Mouse (Mus musculus) spleen, adult 12 weeks (tissue): ENCODE measurements around the gene Serpina1e.

Experiments used
- DNase-seq: peaks from one replicate; pipeline ENCODE4 v3.0.0; 2022; ENCODE audit warnings: low spot score

Serpina1e gene

DNA sequence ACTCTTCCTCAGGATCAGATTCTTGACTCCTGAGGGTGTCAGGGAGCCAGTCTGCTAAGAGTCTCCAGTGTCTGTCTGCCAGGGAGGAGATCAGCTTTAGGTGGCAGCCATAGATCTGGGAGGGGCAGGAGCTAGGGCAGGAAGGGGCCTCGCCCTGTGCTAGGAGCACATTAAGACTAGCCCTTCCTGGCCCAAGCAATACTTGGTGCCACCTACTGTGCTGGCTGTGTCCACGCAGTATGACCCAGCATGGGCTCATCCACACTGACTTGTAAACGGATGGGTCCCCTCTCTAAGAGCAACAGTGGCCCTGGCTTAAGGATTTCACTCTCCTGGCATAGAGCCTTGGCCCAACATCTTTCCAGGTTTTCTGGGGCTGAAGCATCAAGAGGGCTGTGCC lies at the start of gene Serpina1e:
Gene Serpina1e, minus strand, starts transcription at position 178 of the 400 bp plus-strand sequence.
- DNase-seq = no peak

DNA sequence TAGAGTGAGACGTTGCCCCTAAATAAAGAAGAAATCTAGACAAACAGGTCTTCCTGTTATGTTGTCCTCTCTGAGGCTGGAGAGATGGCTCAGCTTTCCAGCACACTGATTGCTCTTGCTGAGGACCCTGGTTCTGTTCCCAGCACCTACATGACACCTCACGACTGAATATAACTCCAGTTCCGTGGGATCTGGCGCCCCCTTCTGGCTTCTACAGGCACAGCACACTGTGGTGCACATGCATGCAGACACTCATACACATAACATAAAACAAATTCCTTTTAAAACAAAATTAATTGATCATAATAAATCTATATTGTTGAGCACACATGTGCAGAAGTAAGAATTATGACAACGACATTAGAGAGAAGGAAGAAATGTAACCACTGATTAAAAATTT lies 45.9 kb upstream of the Serpina1e start:
- DNase-seq = no peak

DNA sequence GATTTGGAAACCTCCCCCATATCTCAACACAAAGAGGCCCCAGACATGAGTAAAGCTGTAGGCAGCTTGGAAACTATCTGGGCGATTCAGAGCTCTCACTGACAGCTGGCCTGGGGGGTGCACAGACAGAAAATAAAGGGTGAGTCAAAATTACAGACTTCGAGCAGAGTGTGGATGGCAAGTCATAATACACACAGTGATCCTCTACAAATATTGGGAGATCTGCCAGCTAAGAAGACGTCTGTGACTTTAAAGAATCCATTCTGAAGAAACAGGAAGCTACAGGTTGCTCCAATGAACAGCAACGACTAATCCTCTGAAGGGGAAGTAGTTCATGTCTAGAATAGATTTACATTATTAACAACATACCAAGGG lies 44.5 kb upstream of the Serpina1e start:
- no peak for DNase-seq

DNA sequence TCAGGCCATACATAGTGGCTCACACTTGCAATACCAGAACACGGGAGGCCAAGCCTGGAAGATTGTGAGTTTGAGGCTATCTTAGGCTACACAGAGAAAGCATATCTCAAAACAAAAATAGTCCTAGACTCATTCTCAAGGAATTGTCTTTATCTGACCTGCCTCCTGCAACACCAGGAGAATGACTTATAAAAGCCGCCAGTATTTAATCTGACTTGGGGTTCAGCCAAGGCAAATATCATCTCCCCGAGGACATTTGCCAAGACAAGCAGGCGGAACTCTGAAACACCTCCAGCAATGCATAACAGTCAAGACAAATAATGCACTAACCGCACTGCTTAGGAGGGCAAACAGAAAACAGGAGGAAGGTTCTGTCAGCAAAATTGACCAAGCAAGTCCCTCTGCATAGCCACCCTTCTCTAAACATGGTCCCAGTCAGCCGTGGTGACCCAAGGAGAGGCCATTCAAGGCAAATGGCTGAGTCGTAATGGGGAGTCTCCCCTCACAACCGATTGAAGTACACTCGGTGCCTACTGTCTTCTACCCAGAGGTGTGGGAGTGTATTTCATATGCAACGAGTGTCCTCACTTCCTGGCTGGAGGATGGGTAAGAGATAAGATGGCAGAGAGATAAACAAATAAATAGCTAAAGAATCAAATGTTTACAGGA lies 43.9 kb upstream of the Serpina1e start:
- DNase-seq = no peak

DNA sequence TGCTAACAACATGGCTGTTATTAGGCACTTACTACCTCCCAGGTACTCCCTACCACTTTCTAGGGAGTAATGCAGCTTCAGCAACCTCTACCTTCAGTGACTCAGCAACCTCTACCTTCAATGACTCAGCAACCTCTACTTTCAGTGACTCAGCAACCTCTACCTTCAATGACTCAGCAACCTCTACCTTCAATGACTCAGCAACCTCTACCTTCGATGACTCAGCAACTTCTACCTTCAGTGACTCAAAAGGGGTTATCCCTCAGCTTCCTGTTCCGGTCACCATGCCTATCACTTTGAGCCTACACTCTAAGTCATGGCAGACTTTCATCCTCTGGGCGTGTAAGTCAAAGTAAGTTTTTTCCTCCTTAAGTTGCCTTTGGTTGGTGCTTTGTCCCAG lies 41.8 kb upstream of the Serpina1e start:
- DNase-seq = no peak

DNA sequence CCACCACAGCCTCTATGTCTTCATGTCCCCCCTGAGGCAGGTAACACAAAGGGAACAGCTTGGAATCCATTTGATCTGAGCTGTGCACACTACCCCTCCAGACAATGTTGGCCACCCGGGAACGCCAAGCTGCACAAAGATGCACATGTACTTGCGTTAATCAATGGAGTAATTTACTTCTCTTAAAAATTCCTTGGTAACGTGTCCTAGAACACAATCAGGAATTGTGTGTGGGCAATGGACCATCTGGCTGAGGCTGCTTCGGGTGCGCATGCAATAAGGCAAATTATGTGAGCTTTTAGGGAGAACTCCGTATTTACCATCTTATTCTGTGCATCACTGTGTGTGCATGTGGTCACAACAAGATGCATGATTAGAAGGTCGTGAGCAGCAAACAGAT lies 40.8 kb upstream of the Serpina1e start:
- DNase-seq = no peak

DNA sequence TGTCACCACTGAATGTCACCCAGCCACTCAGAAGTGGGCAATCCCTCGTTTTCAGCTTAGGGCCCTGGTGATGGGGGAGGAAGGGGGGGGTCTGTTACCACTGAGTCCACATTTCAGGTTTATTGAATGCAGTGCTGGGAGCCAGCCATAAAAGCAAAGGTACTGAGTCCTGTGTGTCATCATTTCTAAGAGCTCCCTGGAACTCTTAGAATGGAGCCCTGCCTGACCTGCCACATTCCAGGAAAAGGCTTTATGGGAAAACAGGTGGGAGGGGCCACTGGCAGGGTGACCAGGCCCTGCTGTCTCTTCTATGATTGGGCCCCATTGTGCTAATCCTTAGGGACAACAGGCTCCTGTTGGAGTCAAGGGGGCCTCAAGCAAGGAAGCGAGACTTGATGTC lies 37.7 kb upstream of the Serpina1e start:
- no peak for DNase-seq

DNA sequence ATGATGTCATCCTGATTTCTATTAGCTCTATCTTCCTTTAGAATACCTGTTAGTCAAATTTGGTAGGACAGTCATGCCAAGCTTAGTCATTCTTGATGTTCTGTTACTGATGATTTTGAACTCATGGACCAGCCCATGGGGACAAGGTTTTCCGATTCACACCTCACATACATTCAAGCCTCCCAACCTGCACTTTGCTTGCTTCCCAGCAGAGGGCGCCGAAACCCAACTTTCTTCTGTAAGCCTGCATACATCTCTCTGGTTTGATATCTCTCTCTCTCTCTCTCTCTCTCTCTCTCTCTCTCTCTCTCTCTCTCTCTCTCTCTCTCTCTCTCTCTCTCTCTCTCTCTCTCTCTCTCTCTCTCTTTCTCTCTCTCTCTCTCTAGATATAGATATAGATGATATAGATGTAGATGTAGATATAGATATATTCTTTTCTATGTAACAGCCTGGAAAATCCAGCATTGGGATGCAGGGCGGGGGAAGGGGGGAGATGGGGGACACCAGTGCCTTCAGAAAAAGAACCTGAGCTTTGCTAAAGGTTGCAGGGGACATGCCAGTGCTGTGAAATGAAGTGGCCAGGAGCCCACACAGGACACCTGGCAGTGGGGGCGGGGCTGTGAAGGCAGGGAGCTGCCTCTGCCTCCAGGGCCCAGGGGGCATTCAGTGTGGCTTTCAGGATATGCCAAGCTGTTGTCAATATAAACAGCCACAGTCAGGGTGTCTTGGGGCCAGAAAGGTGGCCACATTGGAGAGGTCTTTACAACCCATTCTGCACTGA lies 36.7 kb upstream of the Serpina1e start:
- no peak for DNase-seq

DNA sequence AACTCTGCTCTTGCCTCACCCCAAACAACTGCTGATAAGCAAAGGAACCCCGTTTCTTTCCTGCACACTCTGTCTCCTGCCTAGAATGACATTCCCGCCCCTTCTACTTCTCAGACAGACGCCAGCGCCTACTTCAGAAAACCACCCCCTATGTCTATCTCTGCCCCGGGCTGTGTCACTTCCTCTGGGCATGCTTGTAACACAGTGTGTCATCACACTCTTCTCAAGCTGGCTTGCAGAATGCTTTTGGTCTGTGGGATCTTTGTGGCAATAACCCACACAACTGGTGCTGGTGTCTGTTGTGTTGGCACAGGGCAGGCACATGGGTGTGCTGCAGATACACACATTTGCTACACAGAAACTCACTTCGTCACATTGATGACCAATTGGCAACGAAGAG lies 34.2 kb upstream of the Serpina1e start:
- DNase-seq = no peak

DNA sequence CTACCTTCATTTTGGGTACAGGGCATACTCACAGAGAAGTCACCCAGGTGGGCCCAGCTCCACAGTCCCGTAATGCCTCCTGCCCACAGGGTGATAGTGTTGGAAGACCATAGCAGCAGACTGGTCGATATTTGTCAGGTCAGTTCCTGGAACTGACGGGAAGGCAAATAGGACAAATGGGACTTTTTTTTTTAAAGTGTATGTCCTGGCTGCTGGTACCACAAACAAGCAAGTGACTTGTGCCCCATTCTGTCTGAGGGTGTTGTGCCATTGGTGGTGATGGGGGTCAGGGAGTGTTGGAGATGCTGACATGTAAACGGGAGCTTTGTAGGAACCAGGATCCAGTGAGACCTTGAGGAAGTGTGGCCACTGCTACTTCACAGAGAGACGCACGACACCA lies 31.1 kb upstream of the Serpina1e start, which contains the start of gene Serpina11:
Gene Serpina11, minus strand, starts transcription at position 101 of the 400 bp plus-strand sequence.
- no peak for DNase-seq

DNA sequence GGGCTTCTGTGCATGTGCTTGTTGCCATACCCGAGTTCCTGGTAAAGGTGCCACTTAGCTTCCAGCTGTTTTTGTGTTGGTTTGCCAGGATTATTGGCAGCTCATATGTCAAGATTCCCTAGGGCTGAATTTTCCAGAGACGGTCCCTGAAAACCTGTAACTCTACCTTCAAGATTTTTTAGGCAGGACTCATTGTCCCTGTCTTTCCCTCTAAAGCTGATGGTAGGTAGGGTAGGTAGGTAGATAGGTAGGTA lies 30.7 kb upstream of the Serpina1e start:
- no peak for DNase-seq

DNA sequence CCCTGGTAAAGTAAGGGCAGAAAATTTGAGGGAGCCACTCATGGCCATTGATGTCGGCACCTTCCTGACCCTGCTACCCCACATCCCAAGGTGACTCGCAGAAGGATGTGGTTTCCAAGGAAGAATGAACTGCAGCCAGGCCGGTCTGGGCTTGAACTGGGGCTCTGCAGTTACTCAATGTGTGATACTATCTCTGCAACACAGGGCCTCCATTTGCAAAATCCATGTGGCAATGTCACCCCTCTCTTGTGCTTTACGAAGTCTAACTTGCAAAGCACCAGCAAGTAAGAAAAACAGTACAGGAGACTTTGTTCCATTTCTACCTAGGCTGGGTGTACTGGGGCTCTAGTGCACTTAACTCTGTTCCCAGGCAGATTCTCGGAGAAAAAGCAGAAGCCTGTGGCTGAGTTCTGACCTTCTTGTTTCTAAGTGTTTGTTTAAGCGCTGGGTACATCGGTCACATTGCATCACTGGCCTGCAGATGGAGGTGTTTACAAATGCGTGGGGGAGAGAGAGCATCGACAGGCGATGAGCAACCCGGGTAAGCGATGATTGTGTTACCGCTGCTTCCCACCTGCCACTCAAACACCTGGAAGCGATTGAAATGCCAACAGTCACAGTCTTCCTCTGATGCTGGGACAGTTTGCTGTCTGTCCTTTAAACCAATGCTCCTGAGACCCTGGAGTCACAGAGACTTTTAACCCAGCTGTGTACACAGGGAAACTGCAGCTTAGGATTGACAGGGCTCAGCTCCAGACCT lies 30.2 kb upstream of the Serpina1e start:
- no peak for DNase-seq

DNA sequence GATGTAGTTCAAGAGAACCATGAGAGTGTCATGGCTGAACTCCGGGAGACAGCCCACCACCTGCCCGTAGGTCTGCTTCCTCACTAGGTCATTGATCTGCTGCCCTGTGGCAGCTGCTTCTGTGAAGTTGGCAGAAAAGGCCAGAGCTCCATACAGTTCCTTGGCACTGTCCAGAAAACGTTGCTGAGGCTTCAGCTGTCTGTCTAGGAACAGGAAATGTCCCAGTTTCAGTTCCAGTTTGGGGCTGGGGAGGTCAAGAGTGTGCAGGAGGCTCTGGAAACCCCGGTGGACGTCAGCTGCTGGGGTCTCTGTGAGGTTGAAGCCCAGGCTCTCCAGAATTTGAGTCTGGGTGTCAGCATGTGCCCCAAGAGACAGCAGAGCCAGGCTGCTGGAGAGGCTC lies 27.1 kb upstream of the Serpina1e start:
- no peak for DNase-seq

DNA sequence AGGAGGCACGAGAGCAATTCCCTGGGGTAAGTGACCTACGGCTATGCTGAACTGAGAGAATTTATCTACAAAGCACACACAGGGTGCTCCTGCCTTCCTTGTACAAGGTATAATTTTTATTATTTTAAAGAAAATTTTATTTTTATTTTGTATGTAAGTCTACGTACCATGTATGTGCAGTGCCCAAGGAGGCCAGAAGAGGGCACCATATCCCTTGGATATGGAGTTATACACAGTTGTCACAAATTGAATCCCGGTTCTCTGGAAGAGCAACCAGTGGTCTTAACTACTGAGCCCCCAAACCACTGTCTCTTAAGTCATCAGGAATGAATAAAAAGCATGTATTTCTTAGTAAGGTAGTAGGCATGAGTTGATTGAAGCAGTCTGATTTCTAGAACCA lies 26.2 kb upstream of the Serpina1e start:
- no peak for DNase-seq

DNA sequence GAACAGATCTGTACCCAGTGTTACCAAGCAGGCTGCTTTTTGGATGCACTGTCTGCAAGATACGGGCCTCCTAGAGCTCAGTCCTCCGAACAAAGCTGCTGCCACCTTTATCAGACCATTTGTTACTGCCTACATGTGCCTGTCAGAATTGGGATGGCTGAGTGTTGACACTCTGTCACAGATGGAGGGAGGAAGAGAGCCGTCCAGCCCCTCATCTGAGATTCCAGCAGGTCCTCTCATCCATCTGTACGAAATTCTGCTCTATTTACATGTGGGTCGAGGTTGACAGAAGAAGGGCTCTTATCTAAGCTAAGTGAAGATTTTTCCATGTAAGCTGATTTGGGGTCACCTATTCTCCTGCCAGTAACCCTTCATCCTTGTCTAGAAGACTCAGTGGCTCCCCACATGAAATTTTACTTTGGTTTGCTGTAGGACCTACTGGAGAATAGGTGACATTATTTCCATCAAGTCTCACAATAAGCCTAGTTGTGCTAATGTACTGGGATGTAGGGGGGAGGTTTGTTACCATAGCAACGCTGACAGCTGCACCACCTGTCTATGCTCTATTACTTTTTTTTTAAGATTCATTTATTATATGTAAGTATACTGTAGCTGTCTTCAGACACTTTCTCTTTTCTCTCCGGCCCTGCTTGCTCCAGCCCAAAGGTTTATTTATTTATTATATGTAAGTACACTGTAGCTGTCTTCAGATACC lies 23.0 kb upstream of the Serpina1e start:
- no peak for DNase-seq

DNA sequence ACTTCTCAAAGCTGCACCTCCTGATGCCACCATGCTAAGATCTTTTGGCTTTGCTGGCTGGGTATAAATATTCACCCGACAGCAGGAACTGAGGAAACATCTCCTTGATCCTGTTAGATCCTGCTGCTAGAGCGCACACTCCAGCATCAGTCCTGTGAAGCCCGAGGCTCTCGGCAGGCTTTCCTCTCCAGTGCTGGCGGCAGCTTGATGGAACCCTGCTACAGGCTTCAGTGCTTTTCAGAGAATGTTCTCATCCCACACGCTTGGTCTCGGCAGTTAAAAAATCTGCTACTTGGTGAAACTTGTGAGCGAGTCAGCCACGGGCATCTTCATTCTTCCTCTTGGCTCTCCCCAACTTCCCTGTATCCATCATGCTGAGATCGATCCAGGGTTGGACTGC lies 19.5 kb upstream of the Serpina1e start:
- no peak for DNase-seq

DNA sequence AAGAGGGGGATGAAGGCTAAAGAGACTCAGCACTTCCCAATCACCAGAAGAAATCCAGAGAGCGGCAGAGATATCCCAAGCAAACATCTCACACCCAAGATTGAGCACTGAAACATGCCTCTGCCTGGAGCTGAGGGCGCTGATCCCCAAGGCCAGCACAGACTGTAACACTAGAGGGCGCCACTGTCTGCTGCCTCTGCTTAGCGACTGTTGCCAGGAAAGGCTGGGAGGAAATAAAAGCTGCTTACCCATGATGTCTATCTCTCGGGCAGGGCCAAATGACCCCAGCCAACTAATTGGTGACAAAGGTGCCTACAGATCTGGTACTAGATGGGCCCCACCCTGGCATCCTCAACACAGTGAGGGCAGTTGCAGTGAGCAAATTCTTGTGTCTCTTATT lies 19.1 kb upstream of the Serpina1e start:
- DNase-seq = no peak

DNA sequence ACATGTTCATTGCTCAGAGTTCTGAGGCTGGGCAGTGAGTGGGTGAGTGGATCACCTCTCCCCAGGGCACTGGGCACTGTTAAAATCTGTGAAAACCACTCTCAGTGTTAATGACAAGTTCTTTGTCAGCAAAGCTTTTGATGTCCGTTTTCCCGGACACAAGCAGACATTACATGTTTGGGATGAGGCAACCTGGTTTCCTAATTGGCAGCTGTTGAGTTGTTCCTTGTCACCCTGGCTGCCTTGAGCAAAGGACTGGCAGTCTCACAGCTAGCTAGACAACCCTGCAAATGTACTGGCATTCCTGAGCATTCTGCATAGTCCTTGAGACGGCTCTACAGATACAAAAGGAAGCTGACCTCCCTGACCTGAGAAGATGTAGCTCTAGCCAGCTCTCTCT lies 18.3 kb upstream of the Serpina1e start:
- DNase-seq = no peak

DNA sequence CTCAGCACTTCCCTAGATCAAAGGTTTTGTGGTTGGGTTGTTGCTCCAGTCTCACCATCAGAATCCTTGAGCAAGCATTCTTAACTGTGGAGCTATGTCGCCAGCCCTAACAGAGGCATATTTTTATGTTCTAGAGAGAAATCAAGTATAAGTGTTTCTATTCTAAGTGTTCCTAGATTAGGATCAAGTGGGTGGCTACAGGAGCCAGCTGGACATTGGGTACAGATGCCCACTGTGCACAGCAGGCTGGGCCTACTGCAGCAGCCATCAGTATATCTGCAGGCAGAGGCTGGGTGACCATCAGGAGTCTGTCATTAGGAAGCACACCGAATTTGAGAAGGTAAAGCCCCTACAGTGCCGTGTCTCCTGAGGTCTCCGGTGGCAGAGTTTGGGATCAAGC lies 12.3 kb upstream of the Serpina1e start:
- no peak for DNase-seq

DNA sequence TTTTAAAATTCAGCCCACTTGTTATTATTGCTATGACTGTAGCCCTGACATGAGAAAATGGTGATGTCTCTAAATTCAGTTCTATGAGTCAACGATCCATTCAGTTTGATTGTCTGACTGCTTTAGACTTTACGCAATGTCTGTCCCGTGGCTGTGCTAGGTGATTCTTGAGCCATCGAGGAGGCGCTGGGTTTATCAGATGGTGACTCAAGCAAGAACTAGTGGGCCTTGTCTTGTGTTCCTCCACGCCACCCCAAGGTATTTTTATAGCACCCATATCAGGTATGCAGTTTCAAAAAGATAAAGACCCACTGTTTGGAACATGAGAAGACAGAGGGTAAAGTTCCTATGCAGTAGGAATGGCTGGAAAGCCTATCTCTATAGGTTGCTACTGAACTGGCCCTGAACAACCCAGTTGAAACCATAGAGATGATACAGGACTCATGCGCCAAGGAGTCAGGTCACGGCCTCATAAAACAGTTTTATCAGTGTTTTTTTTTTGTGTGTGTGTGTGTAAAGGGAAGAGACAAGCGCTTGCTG lies 10.9 kb upstream of the Serpina1e start:
- DNase-seq = no peak

DNA sequence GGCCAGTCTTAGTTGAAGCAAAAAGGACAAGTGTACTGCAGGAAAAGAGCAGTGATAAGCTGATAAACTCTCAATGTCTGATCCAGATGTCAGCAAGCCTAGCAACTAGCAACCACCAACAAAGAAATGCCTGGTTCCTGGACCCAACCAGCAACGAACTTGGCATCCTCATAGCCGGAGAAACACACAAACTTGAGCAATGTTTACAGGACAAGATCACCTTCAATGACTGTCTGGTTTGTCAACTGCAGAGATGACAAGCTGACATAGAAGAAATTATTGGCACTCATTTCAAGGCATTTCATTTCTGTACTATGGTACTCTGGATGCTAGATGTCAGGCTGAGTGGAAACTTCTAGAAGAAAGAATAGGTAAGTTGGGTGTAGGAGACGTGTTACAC lies 8.0 kb upstream of the Serpina1e start:
- no peak for DNase-seq

DNA sequence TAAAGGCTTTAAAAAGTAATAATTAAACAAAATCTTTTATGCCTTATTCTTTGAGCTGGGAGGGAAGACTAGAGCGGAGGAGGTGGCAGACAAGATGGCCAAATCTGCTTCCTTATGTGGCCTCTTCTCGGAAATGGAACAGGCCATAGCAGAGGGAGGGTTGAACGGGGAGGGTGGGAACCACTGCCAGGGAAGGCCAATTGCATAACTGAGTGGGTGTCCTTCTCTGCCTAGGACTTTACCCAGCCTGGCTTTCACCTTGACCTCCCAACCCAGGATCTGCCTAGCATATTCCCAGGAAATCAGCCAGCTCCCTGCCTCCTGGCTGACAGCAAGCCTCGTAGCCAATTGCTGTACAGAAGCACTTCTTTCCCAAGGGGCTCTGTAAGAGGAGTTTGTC lies 4.5 kb upstream of the Serpina1e start:
- no peak for DNase-seq
